Mouse (Mus musculus) lung, postnatal 0 days (tissue): Measurements from ENCODE around the gene Arhgef28. TPM values are rescaled to one million over a fixed set of nuclear protein-coding genes. Genes with fewer than 3 reads are reported as not detected.

Experiments
- ATAC-seq: fragments of 200-750 bp; cut with Nextera tagmentation; 2 replicates; pipeline ENCODE4 v1.8.0; 2017; ENCODE audit warnings: moderate library complexity
- DNase-seq: peaks from one replicate; pipeline ENCODE4 v3.0.0-alpha.2; 2016; ENCODE audit warnings: low spot score
- H3K27ac ChIP-seq: fragments of 300-500 bp; sonication (generic); 2 replicates; pipeline ENCODE4 v1.5.1; 2014; ENCODE audit warnings: antibody characterized with exemption, mild to moderate bottlenecking, low read length, mixed read lengths
- H3K27me3 ChIP-seq: fragments of 300-500 bp; sonication (generic); replicated peaks from 2 replicates; pipeline ENCODE4 v1.6.1; 2014; ENCODE audit warnings: low read length, mixed read lengths; ENCODE audit not compliant: insufficient read depth
- H3K36me3 ChIP-seq: fragments of 300-500 bp; sonication (generic); 2 replicates; pipeline ENCODE4 v1.6.1; 2014; ENCODE audit warnings: low read length, mixed read lengths; ENCODE audit not compliant: insufficient read depth
- H3K4me1 ChIP-seq: fragments of 300-500 bp; sonication (generic); 2 replicates; pipeline ENCODE4 v1.6.1; 2014; ENCODE audit warnings: antibody characterized with exemption, low read depth, low read length, mixed read lengths; ENCODE audit not compliant: insufficient read depth
- H3K4me2 ChIP-seq: fragments of 300-500 bp; sonication (generic); replicated peaks from 2 replicates; pipeline ENCODE4 v1.6.1; 2014; ENCODE audit warnings: low read depth, mild to moderate bottlenecking, low read length, moderate library complexity, mixed read lengths
- H3K4me3 ChIP-seq: fragments of 300-500 bp; sonication (generic); 2 replicates; pipeline ENCODE4 v1.5.1; 2014; ENCODE audit warnings: low read depth, low read length
- H3K9ac ChIP-seq: fragments of 300-500 bp; sonication (generic); replicated peaks from 2 replicates; pipeline ENCODE4 v1.6.1; 2014; ENCODE audit warnings: low read depth, mild to moderate bottlenecking
- H3K9me3 ChIP-seq: fragments of 300-500 bp; sonication (generic); 2 replicates; pipeline ENCODE4 v1.6.1; 2016; ENCODE audit warnings: low read length, mixed read lengths
- CTCF ChIP-seq: IDR thresholded peaks from 2 replicates; pipeline ENCODE4 v1.5.1; 2016; ENCODE audit warnings: antibody characterized with exemption, mild to moderate bottlenecking
- EP300 ChIP-seq: IDR thresholded peaks from 2 replicates; pipeline ENCODE4 v1.6.1; 2016; ENCODE audit warnings: antibody characterized with exemption, mild to moderate bottlenecking, control low read depth
- WGBS: fragments of 180-500 bp; shearing (Covaris S2); extraction: QIAGEN DNeasy Blood & Tissue Kit; methylation state at CpG from one replicate; pipeline ENCODE4 v1.1.7; 2014; 5-methylcytosine and 5-hydroxymethylcytosine counted together
- polyA plus RNA-seq: library from polyadenylated mRNA; unstranded; fragments of >200 nt; fragmentation: Nextera tagmentation; extraction: Ambion mirVana; gene quantifications from 2 replicates; pipeline ENCODE4 v1.2.1, GENCODE M21; 2015

Gene Arhgef28
- polyA plus RNA-seq, 1 experiment from 2014 or later: 53.0 TPM

DNA sequence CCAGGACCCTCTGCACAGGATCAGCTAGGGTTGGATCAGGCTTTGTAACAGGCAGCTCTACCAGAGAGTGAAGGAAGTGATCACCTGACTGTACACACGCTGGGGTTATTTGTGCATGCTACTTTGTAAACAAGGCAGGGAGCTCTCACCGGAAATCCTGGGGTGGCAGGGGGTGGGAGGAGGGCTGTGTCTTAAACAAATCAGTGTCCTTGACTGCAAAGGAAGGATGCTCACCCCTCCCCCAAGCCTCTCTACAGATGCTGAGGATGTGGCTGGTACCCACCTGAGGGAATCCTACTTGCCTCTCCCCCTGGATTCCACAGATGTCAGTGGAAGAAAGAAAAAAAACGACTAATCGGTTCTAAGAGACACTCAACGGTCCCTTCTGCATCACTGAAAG, 176.2 kb downstream of the Arhgef28 start:
- H3K4me1 ChIP-seq: no peaks in the 10 kb centered on the region; the same call in 1 of the 2 replicates
- no peaks in the 10 kb centered on the region for H3K9me3 ChIP-seq
- H3K36me3 ChIP-seq: no peaks in the 10 kb centered on the region
- WGBS: 19% methylated on average over 5 of the region's 5 CpGs
- H3K4me3 ChIP-seq: no peak overlapping the region
- no peak overlapping the region for H3K4me2 ChIP-seq
- DNase-seq: no peak
- no peak overlapping the region for H3K27ac ChIP-seq
- H3K9ac ChIP-seq: no peak overlapping the region
- ATAC-seq: no peak
- no peaks in the 10 kb centered on the region for H3K27me3 ChIP-seq
- TF ChIP-seq EP300 (no peak), CTCF (no peak)

DNA sequence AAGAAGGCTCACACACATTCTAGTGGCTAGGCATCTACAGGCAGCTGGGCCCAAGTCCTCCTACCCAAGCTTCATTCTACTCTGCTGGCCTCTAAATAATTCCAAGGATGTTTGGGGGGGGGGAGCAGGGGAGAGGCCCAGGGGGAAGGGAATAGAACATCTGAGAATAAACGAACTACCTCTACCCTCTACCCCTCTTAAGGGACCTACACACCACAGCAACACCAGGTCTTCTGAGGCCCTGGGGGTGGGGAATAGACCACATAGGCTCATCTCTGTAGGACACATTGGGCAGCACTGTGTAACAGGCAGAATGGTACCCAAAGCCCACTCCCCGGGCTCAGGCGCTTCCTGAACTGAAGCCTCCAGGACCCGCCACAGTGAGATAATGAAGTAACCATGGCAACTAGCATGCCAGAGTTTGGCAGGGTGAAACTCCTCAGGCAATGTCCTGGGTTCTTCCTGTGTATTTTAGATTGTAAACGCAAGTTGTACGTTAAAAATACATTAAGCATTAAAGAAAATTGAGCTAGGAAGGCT, 177.5 kb downstream of the Arhgef28 start:
- no peak for DNase-seq
- Histone ChIP-seq H3K27ac (peak overlapping the region; percentile 71; the same call in 1 of the 2 replicates), H3K4me2 (no peak overlapping the region), H3K36me3 (no peaks in the 10 kb centered on the region), H3K27me3 (no peaks in the 10 kb centered on the region), H3K9ac (no peak overlapping the region), H3K4me1 (no peaks in the 10 kb centered on the region; the same call in 1 of the 2 replicates), H3K4me3 (no peak overlapping the region), H3K9me3 (no peaks in the 10 kb centered on the region)
- TF ChIP-seq EP300 (no peak), CTCF (no peak)
- 34% methylated on average over 6 of the region's 6 CpGs for WGBS
- no peak for ATAC-seq

DNA sequence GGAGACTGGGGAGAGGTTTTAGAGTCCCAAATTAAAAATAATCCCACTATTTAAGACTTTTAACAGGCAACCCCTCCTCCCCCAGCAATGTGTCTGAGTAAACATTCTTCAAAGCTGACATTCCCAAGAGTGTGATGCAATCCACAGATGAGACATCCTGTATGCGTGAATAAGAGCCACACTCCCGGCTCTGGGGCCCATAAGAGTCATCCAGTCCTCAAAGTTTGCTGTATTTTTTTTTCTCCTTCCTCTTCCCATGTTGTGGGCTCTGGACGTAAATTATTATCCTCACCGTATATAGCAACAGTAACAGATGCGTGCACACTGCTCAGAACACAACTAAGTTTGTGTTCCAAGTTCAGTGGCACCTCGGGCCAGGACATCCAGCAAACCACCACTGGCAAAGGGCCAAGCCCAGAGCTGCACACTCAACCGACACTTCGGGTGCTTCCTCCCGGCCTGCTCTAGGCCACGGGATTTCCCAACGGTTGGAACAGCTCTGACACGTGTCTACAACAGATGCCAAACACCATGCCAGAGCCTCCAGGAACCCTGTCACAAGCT, 178.5 kb downstream of the Arhgef28 start:
- Histone ChIP-seq H3K9ac (no peak overlapping the region), H3K4me2 (0 out of 2 replicates have a peak overlapping the region, but pooled peaks have one; percentile 2), H3K27me3 (no peaks in the 10 kb centered on the region), H3K36me3 (no peaks in the 10 kb centered on the region), H3K4me1 (no peaks in the 10 kb centered on the region; the same call in 1 of the 2 replicates), H3K4me3 (no peak overlapping the region), H3K9me3 (no peaks in the 10 kb centered on the region), H3K27ac (peak overlapping the region; percentile 71)
- WGBS: 4% methylated on average over 12 of the region's 12 CpGs
- TF ChIP-seq EP300 (peak; percentile 73), CTCF (no peak)
- ATAC-seq (peak; percentile 88), DNase-seq (peak; percentile 95)

GRCm38 (mm10) chr13:98027122-98027521, 179.1 kb downstream of the Arhgef28 start:
- no peaks in the 10 kb centered on the region for H3K9me3 ChIP-seq
- DNase-seq (peak; percentile 85), ATAC-seq (peak; percentile 44; the same call in 1 of the 2 replicates)
- no peaks in the 10 kb centered on the region for H3K27me3 ChIP-seq
- no peak overlapping the region for H3K4me3 ChIP-seq
- whole genome bisulfite sequencing: 47% methylated on average over 5 of the region's 5 CpGs
- no peaks in the 10 kb centered on the region for H3K36me3 ChIP-seq
- TF ChIP-seq CTCF (peak; percentile 53), EP300 (no peak)
- peak overlapping the region; percentile 71 for H3K27ac ChIP-seq
- H3K9ac ChIP-seq: no peak overlapping the region
- no peaks in the 10 kb centered on the region; the same call in 1 of the 2 replicates for H3K4me1 ChIP-seq
- 0 out of 2 replicates have a peak overlapping the region, but pooled peaks have one; percentile 2 for H3K4me2 ChIP-seq

DNA sequence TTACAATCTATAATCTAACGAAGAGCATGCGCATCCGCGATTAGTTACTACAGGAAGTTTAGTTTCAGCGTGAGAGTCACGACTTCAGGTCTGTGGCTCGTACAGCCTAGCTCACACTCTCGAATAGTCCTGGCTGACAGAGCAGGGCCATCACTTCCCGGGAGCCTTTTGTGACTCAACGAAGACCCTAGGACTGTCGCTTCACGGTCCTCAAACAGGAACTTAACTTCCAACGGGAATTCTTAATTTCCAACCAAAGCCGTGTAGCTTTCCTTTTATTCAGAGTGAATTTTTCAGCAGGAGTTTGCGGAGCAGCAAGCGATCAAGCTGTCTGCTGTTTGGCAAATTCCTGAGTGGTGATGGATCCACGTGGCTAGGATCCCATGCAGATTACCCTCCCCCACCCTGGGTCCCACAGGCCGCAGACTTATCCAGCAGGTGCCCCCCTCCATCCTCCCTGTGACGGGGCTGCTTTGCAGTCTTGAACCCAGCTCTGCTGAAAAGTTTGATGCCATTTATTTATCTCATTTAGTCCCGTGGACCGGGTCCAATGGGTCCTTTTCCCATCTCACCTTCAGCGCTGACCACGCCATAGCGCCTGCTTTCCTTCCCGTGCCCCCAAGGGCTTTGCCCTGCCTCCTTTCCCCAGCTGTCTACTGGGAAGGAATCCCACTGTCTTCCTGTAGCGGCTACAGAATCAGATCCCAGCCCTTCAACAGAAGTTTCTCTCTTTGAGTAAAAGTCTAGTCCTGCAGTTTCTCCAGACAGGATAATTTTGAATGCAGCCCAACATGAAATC, 180.3 kb downstream of the Arhgef28 start:
- no peak overlapping the region for H3K4me2 ChIP-seq
- TF ChIP-seq CTCF (no peak), EP300 (no peak)
- H3K4me3 ChIP-seq: no peak overlapping the region
- no peaks in the 10 kb centered on the region for H3K27me3 ChIP-seq
- no peaks in the 10 kb centered on the region; the same call in 1 of the 2 replicates for H3K4me1 ChIP-seq
- no peak overlapping the region for H3K9ac ChIP-seq
- WGBS: 72% methylated on average over 26 of the region's 26 CpGs
- DNase-seq: no peak
- no peaks in the 10 kb centered on the region for H3K9me3 ChIP-seq
- no peak for ATAC-seq
- H3K36me3 ChIP-seq: no peaks in the 10 kb centered on the region
- H3K27ac ChIP-seq: no peak overlapping the region

GRCm38 (mm10) chr13:98025162-98025561, 181.1 kb downstream of the Arhgef28 start:
- Histone ChIP-seq H3K9me3 (no peaks in the 10 kb centered on the region), H3K27ac (no peak overlapping the region), H3K4me2 (no peak overlapping the region), H3K4me1 (no peaks in the 10 kb centered on the region; the same call in 1 of the 2 replicates), H3K9ac (no peak overlapping the region), H3K36me3 (no peaks in the 10 kb centered on the region), H3K27me3 (no peaks in the 10 kb centered on the region), H3K4me3 (no peak overlapping the region)
- no peak for DNase-seq
- ATAC-seq: no peak
- peak; percentile 64 for TF ChIP-seq CTCF
- no peak for TF ChIP-seq EP300
- WGBS: 79% methylated on average over 7 of the region's 7 CpGs
